Mouse (Mus musculus): ENCODE measurements around the gene Antxr1. TPM values are rescaled to one million over a fixed set of nuclear protein-coding genes. Genes with fewer than 3 reads are reported as not detected.

Antxr1 gene
- 0.92 and 1.0 TPM in 2 replicates for total RNA-seq (2014; rRNA removed)
- 0.28 and 0.37 TPM in 2 replicates for polyA plus RNA-seq (2012; rRNA removed)

GRCm38 (mm10) chr6:87335091-87335934 is at the start of gene Antxr1:
Gene Antxr1 (minus strand): TSS chr6:87335821.
- H3K79me2 ChIP-seq (ENCODE audit: control insufficient read depth, insufficient read depth, low read length) = no peaks in the 10 kb centered on the region
- peak; percentile 47 for TF ChIP-seq CTCF (IDR thresholded peaks at IDR 0.05; ENCODE audit: low read depth, low read length)
- no peak for TF ChIP-seq POLR2A (IDR thresholded peaks at IDR 0.05; ENCODE audit: extremely low read depth, insufficient read depth, low read length)
- peak within 1 kb of the TSS; percentile 64 for H3K4me3 ChIP-seq (ENCODE audit: insufficient read depth, low read depth, low read length)
- WGBS = 3% methylated on average over 54 of the region's 54 CpGs
- peak; percentile 10 for DNase-seq (ENCODE audit: extremely low read depth, low read depth, low spot score)
- peaks cover 3% of the 10 kb centered on the region; the same call in 1 of the 2 replicates for H3K4me1 ChIP-seq (ENCODE audit: control insufficient read depth, insufficient read depth, low read length)
- peak within 1 kb of the TSS; percentile 63 for H3K9ac ChIP-seq (ENCODE audit: low read depth, low read length)
- H3K27me3 ChIP-seq (ENCODE audit: control insufficient read depth, insufficient read depth, low read length) = peaks cover 7% of the 10 kb centered on the region; the same call in 1 of the 2 replicates
- H3K36me3 ChIP-seq (ENCODE audit: control insufficient read depth, insufficient read depth, low read length) = no peaks in the 10 kb centered on the region
- H3K27ac ChIP-seq (replicated peaks; ENCODE audit: insufficient read depth, low read depth, low read length) = no peak within 1 kb of the TSS

DNA sequence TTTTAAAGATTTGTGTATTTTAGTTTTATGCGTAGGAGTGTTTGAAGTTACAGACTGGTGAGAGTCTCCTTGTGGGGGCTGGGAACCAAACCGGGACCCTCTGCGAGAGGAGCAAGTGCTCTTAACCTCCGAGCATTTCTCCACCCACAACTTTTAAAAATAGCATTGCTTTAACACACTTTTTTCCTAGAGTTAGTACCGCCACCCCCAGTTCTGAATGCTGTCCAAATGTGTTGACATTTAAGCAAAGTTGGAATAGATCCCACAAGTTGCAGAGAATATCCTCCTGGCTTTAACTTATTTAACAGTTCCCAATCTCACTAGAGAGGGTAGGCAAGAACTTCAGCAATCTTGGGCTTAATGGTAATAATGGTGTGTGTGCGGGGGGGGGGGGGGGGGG is 49.1 kb upstream of the Antxr1 start:
- no peak for TF ChIP-seq POLR2A (IDR thresholded peaks at IDR 0.05; ENCODE audit: extremely low read depth, insufficient read depth, low read length)
- H3K27ac ChIP-seq (replicated peaks; ENCODE audit: insufficient read depth, low read depth, low read length) = no peak overlapping the region
- WGBS = 25% methylated on average over 6 of the region's 6 CpGs
- no peak overlapping the region for H3K4me3 ChIP-seq (ENCODE audit: insufficient read depth, low read depth, low read length)
- peaks cover 5% of the 10 kb centered on the region; the same call in 1 of the 2 replicates for H3K4me1 ChIP-seq (ENCODE audit: control insufficient read depth, insufficient read depth, low read length)
- no peak for DNase-seq (ENCODE audit: extremely low read depth, low read depth, low spot score)
- H3K9ac ChIP-seq (ENCODE audit: low read depth, low read length) = no peak overlapping the region
- H3K79me2 ChIP-seq (ENCODE audit: control insufficient read depth, insufficient read depth, low read length) = no peaks in the 10 kb centered on the region
- no peaks in the 10 kb centered on the region for H3K36me3 ChIP-seq (ENCODE audit: control insufficient read depth, insufficient read depth, low read length)
- H3K27me3 ChIP-seq (ENCODE audit: control insufficient read depth, insufficient read depth, low read length) = no peaks in the 10 kb centered on the region

- H3K4me3 ChIP-seq (ENCODE audit: insufficient read depth, low read depth, low read length) = no peak overlapping the region
- TF ChIP-seq CTCF (IDR thresholded peaks at IDR 0.05; ENCODE audit: low read depth, low read length) = peak; percentile 48
- TF ChIP-seq POLR2A (IDR thresholded peaks at IDR 0.05; ENCODE audit: extremely low read depth, insufficient read depth, low read length) = no peak
- no peak overlapping the region for H3K27ac ChIP-seq (replicated peaks; ENCODE audit: insufficient read depth, low read depth, low read length)
- no peaks in the 10 kb centered on the region for H3K36me3 ChIP-seq (ENCODE audit: control insufficient read depth, insufficient read depth, low read length)
- 9% methylated on average over 24 of the region's 24 CpGs for WGBS
- DNase-seq (ENCODE audit: extremely low read depth, low read depth, low spot score) = peak; percentile 14
- no peaks in the 10 kb centered on the region for H3K79me2 ChIP-seq (ENCODE audit: control insufficient read depth, insufficient read depth, low read length)
- H3K4me1 ChIP-seq (ENCODE audit: control insufficient read depth, insufficient read depth, low read length) = peaks cover under 1% of the 10 kb centered on the region; the same call in 1 of the 2 replicates
- no peaks in the 10 kb centered on the region for H3K27me3 ChIP-seq (ENCODE audit: control insufficient read depth, insufficient read depth, low read length)
- H3K9ac ChIP-seq (ENCODE audit: low read depth, low read length) = no peak overlapping the region
These were observed 48.5 kb upstream of the Antxr1 start for GRCm38 (mm10) chr6:87383926-87384691.

- TF ChIP-seq CTCF (IDR thresholded peaks at IDR 0.05; ENCODE audit: low read depth, low read length) = no peak
- no peak for TF ChIP-seq POLR2A (IDR thresholded peaks at IDR 0.05; ENCODE audit: extremely low read depth, insufficient read depth, low read length)
- WGBS = 71% methylated on average over 9 of the region's 9 CpGs
- H3K79me2 ChIP-seq (ENCODE audit: control insufficient read depth, insufficient read depth, low read length) = no peaks in the 10 kb centered on the region
These were observed 37.4 kb upstream of the Antxr1 start, which contains the start of gene Gkn2 for GRCm38 (mm10) chr6:87373057-87373456. Gene Gkn2 (plus strand): TSS chr6:87373357.

DNA sequence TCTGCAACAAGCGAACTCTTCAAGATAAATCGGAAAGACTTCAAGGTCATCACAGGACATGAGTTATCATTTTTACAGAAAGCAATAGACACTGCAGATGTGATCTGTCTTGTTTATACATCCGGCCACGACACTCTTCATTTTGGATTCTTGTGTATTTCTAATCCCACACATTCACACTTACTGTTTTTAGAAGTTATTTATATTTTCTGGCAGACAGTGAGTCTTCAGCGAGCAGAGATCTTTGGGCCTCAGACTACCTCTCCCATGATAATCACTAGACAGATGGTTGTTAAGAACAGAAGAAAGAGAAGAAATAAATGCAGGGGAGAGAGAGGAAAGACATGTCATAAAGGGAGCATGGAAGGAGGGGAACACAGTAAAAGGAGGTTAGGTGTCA is 33.6 kb upstream of the Antxr1 start:
- no peak for DNase-seq (ENCODE audit: extremely low read depth, low read depth, low spot score)
- Histone ChIP-seq H3K27me3 (ENCODE audit: control insufficient read depth, insufficient read depth, low read length) (no peaks in the 10 kb centered on the region), H3K4me1 (ENCODE audit: control insufficient read depth, insufficient read depth, low read length) (no peaks in the 10 kb centered on the region), H3K79me2 (ENCODE audit: control insufficient read depth, insufficient read depth, low read length) (no peaks in the 10 kb centered on the region), H3K27ac (replicated peaks; ENCODE audit: insufficient read depth, low read depth, low read length) (no peak overlapping the region), H3K36me3 (ENCODE audit: control insufficient read depth, insufficient read depth, low read length) (no peaks in the 10 kb centered on the region), H3K4me3 (ENCODE audit: insufficient read depth, low read depth, low read length) (no peak overlapping the region), H3K9ac (ENCODE audit: low read depth, low read length) (no peak overlapping the region)
- 83% methylated on average over 5 of the region's 5 CpGs for WGBS
- TF ChIP-seq CTCF (IDR thresholded peaks at IDR 0.05; ENCODE audit: low read depth, low read length) = no peak

More at GRCm38 (mm10) chr6:87373057-87373456, 37.4 kb upstream of the Antxr1 start, which contains the start of gene Gkn2:
- DNase-seq (ENCODE audit: extremely low read depth, low read depth, low spot score) = no peak
- no peak within 1 kb of the TSS for H3K4me3 ChIP-seq (ENCODE audit: insufficient read depth, low read depth, low read length)
- no peaks in the 10 kb centered on the region for H3K4me1 ChIP-seq (ENCODE audit: control insufficient read depth, insufficient read depth, low read length)
- no peak within 1 kb of the TSS for H3K27ac ChIP-seq (replicated peaks; ENCODE audit: insufficient read depth, low read depth, low read length)
- H3K36me3 ChIP-seq (ENCODE audit: control insufficient read depth, insufficient read depth, low read length) = no peaks in the 10 kb centered on the region
- H3K9ac ChIP-seq (ENCODE audit: low read depth, low read length) = no peak within 1 kb of the TSS
- H3K27me3 ChIP-seq (ENCODE audit: control insufficient read depth, insufficient read depth, low read length) = no peaks in the 10 kb centered on the region
